In the genomic region with DNA sequence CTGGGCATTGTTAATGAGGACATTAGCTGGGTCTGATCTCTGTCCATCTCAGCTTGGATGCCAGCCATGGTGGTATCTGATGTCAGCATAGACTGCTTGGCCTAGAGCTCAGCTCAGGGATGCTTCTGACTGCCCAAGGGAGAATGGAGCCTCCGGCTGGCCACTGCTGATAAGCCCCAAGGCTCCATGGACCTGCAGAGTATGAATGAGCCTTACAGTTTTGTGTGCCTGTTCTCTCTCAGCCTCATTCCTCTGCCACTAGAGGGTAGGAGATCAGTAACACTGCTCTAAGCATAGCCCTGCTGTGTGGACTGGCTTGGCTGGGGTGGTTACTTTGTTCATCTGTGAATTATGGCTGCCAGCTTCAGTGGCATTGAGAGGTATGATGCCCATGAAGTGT, we compare ENCODE assay signal across 16 mouse cellular contexts. TPM values are rescaled to one million over a fixed set of nuclear protein-coding genes. Genes with fewer than 3 reads are reported as not detected.
DNase-seq lines count a peak whose midpoint lies in the region; ATAC-seq and TF ChIP-seq lines count a peak whose summit lies in the region.
"Had no signal": no experiment of that assay in that cellular context is flagged by ENCODE, and none has a peak within 500 bp of the region (broad histone marks: within the 10 kb centered on the region; RNA-seq: fewer than 3 reads in every experiment).

No protein-coding gene starts in this region.

- peak; percentile 41 for DNase-seq in G1E (ENCODE audit: low spot score)
- peak; percentile 56 for DNase-seq in MEL (ENCODE audit: low read depth, low spot score)
- peak; percentile 78 for DNase-seq in liver
- DNase-seq in gastrocnemius, adult 8-10 months (ENCODE audit: low spot score in 2 of 2): no peak
- DNase-seq in urinary bladder, postnatal 36 days (ENCODE audit: low spot score in 2 of 2): no peak
- DNase-seq: cerebellum, adult 2 months; heart, postnatal 14 days; kidney, adult 8-10 months; right cerebral cortex, postnatal 25 days; thymus, postnatal 14 days had no signal

- no peak overlapping the region for H3K27ac ChIP-seq in MEL (ENCODE audit: control insufficient read depth, low read depth, low read length)
- H3K27ac ChIP-seq in forebrain, embryonic 16.5 days (ENCODE audit: low read length): no peak overlapping the region
- H3K27ac ChIP-seq: limb, embryonic 12.5 days; midbrain, embryonic 15.5 days had no signal

- H3K4me3 ChIP-seq in G1E (ENCODE audit: low read depth, low read length) (no peak overlapping the region; the same call in 1 of the 2 replicates), MEL (ENCODE audit: control insufficient read depth in 1 of 2, insufficient read depth in 1 of 2, low read depth in 2 of 2, low read length in 2 of 2) (no peak overlapping the region)
- H3K4me3 ChIP-seq in forebrain, embryonic 16.5 days (replicated peaks; ENCODE audit: low read length): no peak overlapping the region
- H3K4me3 ChIP-seq: limb, embryonic 12.5 days; midbrain, embryonic 15.5 days had no signal

- H3K27me3 ChIP-seq in G1E (ENCODE audit: insufficient read depth, low read length): peaks cover 30% of the 10 kb centered on the region
- H3K27me3 ChIP-seq in MEL (ENCODE audit: control insufficient read depth in 1 of 2, insufficient read depth in 2 of 2, low read length in 2 of 2): no peaks in the 10 kb centered on the region
- no peaks in the 10 kb centered on the region for H3K27me3 ChIP-seq in forebrain, embryonic 16.5 days (replicated peaks; ENCODE audit: control insufficient read depth, insufficient read depth, low read length)

- no peak for TF ChIP-seq EP300 in MEL (IDR thresholded peaks at IDR 0.05; ENCODE audit: low read depth in 1 of 2, low read length in 2 of 2)

- H3K36me3 ChIP-seq in G1E (replicated peaks) (no peaks in the 10 kb centered on the region), MEL (ENCODE audit: control insufficient read depth in 1 of 2, insufficient read depth in 2 of 2, low read length in 2 of 2) (peaks cover 0 to 14% of the 10 kb centered on the region in 2 experiments; a peak in 2 of 4 replicates)
- H3K36me3 ChIP-seq in forebrain, embryonic 16.5 days (ENCODE audit: control insufficient read depth, insufficient read depth): no peaks in the 10 kb centered on the region
- H3K36me3 ChIP-seq: limb, embryonic 12.5 days had no signal

- no peak overlapping the region for H3K4me2 ChIP-seq in forebrain, embryonic 16.5 days (ENCODE audit: low read length)
- H3K4me2 ChIP-seq: limb, embryonic 12.5 days; midbrain, embryonic 15.5 days had no signal

- 79% methylated on average over 1 of the region's 1 CpGs for WGBS in forebrain, embryonic 16.5 days

- TF ChIP-seq RAD21 in MEL (IDR thresholded peaks at IDR 0.05; ENCODE audit: low read depth, low read length): no peak; the same call in 1 of the 2 replicates

- H3K9me3 ChIP-seq in G1E (replicated peaks) (peaks cover under 1% of the 10 kb centered on the region; the same call in 1 of the 2 replicates), MEL (replicated peaks; ENCODE audit: insufficient read depth, low read length) (no peaks in the 10 kb centered on the region)
- no peaks in the 10 kb centered on the region for H3K9me3 ChIP-seq in forebrain, embryonic 16.5 days (ENCODE audit: control insufficient read depth, low read length)
- H3K9me3 ChIP-seq: limb, embryonic 12.5 days; midbrain, embryonic 15.5 days had no signal

- no peak overlapping the region for H3K9ac ChIP-seq in MEL (ENCODE audit: control insufficient read depth, low read depth, low read length, poor library complexity, severe bottlenecking)
- no peak overlapping the region for H3K9ac ChIP-seq in forebrain, embryonic 16.5 days (replicated peaks; ENCODE audit: low read depth, low read length)
- H3K9ac ChIP-seq: limb, embryonic 12.5 days; midbrain, embryonic 15.5 days had no signal

- TF ChIP-seq POLR2A in MEL (IDR thresholded peaks at IDR 0.05; ENCODE audit: control insufficient read depth in 1 of 2, insufficient read depth in 1 of 2, low read depth in 1 of 2, low read length in 2 of 2, poor library complexity in 1 of 2): no peak

- ATAC-seq in G1E (ENCODE audit: extremely low read depth, insufficient number of reproducible peaks, low FRiP score, poor library complexity, severe bottlenecking): peak; percentile 78
- peak; percentile 81 for ATAC-seq in megakaryocyte progenitor cell, adult 5-6 weeks (replicated peaks; ENCODE audit: poor library complexity)
- ATAC-seq in forebrain, embryonic 16.5 days: no peak
- ATAC-seq: forebrain, embryonic 14.5 days; hindbrain, embryonic 16.5 days; midbrain, embryonic 15.5 days had no signal

- H3K4me1 ChIP-seq in G1E (ENCODE audit: insufficient read depth, low read depth, low read length) (peaks cover 71% of the 10 kb centered on the region), MEL (ENCODE audit: control insufficient read depth in 1 of 2, insufficient read depth in 2 of 2, low read length in 2 of 2) (peaks cover 0 to 28% of the 10 kb centered on the region in 2 experiments; a peak in 3 of 4 replicates)
- H3K4me1 ChIP-seq in forebrain, embryonic 16.5 days (replicated peaks; ENCODE audit: control insufficient read depth, insufficient read depth, low read length): peaks cover 19% of the 10 kb centered on the region

- TF ChIP-seq CTCF in G1E (IDR thresholded peaks at IDR 0.05; ENCODE audit: low read depth, low read length) (no peak), MEL (IDR thresholded peaks at IDR 0.05 in 2 of 3, conservative IDR thresholded peaks at IDR 0.05 in 1 of 3; ENCODE audit: control insufficient read depth in 1 of 3, insufficient read depth in 1 of 3, low read depth in 2 of 3, low read length in 3 of 3, poor library complexity in 1 of 3, severe bottlenecking in 1 of 3) (peak in 2 of 3 experiments; percentile 20 to 40; a peak in 3 of 6 replicates)

- H3K79me2 ChIP-seq in MEL (ENCODE audit: control insufficient read depth, insufficient read depth, low read length, poor library complexity): no peaks in the 10 kb centered on the region

TF ChIP-seq in MEL, 35 proteins besides CTCF, POLR2A, EP300 and RAD21:
- TF ChIP-seq TAL1 (IDR thresholded peaks at IDR 0.05; ENCODE audit: low read length) (peak; percentile 88), CHD2 (IDR thresholded peaks at IDR 0.05; ENCODE audit: low read length) (no peak), SMC3 (IDR thresholded peaks at IDR 0.05; ENCODE audit: low read depth, low read length) (peak; percentile 38), GATA1 (IDR thresholded peaks at IDR 0.05; ENCODE audit: low read depth, low read length) (peak; percentile 61), NRF1 (IDR thresholded peaks at IDR 0.05; ENCODE audit: insufficient read depth, low read depth, low read length, poor library complexity, severe bottlenecking) (no peak), TBP (IDR thresholded peaks at IDR 0.05; ENCODE audit: low read depth, low read length) (no peak)

RNA-seq across cellular contexts. Expression of a gene that starts 5.1 kb away (rescaled TPM):
- 53.7 and 64.0 TPM in 2 replicates for total RNA-seq in G1E (2014; fragmentation: Nextera tagmentation)
- total RNA-seq in G1E (2017): 188 and 239 TPM in 2 replicates
- polyA plus RNA-seq in G1E (2012): 137 and 154 TPM in 2 replicates
- total RNA-seq in MEL (2012; rRNA removed): 8.9 and 9.1 TPM in 2 replicates
- 10 to 100 TPM in 1 of 2 experiments, not detected in 1; 14.5 TPM for polyA plus RNA-seq in MEL (2012; ENCODE audit: insufficient read depth in 1 of 2, insufficient read length in 2 of 2, low read depth in 1 of 2, low replicate concordance in 2 of 2, missing spikeins in 1 of 2)
- 0.20 and 1.2 TPM in 2 replicates for total RNA-seq in megakaryocyte progenitor cell, adult 5-6 weeks (2015)
- 0.83 and 7.9 TPM in 2 replicates for total RNA-seq in megakaryocyte progenitor cell, adult 5-6 weeks (2017)
- 10 to 100 TPM in 2 of 4 experiments, 1 to 10 TPM in 2; 7.8 to 12.7 (median 9.9) TPM for total RNA-seq in gastrocnemius, adult 8-10 months (2022)
- 58.6 and 67.8 TPM in 2 replicates for polyA plus RNA-seq in forebrain, embryonic 16.5 days (2015; fragmentation: Nextera tagmentation; extraction: Ambion mirVana)

RNA-seq across cellular contexts. Expression of a gene that starts 5.2 kb away (rescaled TPM):
- 87.0 and 88.7 TPM in 2 replicates for total RNA-seq in G1E (2014; fragmentation: Nextera tagmentation)
- 40.7 and 47.9 TPM in 2 replicates for total RNA-seq in G1E (2017)
- 37.3 and 42.8 TPM in 2 replicates for polyA plus RNA-seq in G1E (2012)
- total RNA-seq in MEL (2012; rRNA removed): 38.0 and 55.9 TPM in 2 replicates
- polyA plus RNA-seq in MEL (2012; ENCODE audit: insufficient read depth in 1 of 2, insufficient read length in 2 of 2, low read depth in 1 of 2, low replicate concordance in 2 of 2, missing spikeins in 1 of 2): 10 to 100 TPM in 1 of 2 experiments, not detected in 1; 98.3 TPM
- 20.5 and 21.7 TPM in 2 replicates for total RNA-seq in megakaryocyte progenitor cell, adult 5-6 weeks (2015)
- 7.6 and 8.6 TPM in 2 replicates for total RNA-seq in megakaryocyte progenitor cell, adult 5-6 weeks (2017)
- 10 to 100 TPM; 29.9 to 53.4 (median 43.1) TPM for total RNA-seq in gastrocnemius, adult 8-10 months (2022)
- polyA plus RNA-seq in forebrain, embryonic 16.5 days (2015; fragmentation: Nextera tagmentation; extraction: Ambion mirVana): 74.9 and 86.8 TPM in 2 replicates

Comparison
In these comparisons a context has a peak if more than half of its experiments do, and no peak if none do; other contexts are left out.
1. DNase-seq: peak in G1E (single experiment), MEL (single experiment) and liver (single experiment); none in gastrocnemius, adult 8-10 months (0 of 2) and urinary bladder, postnatal 36 days (0 of 2).